Comparison of ENCODE assay signal across 27 mouse cellular contexts in the genomic region with DNA sequence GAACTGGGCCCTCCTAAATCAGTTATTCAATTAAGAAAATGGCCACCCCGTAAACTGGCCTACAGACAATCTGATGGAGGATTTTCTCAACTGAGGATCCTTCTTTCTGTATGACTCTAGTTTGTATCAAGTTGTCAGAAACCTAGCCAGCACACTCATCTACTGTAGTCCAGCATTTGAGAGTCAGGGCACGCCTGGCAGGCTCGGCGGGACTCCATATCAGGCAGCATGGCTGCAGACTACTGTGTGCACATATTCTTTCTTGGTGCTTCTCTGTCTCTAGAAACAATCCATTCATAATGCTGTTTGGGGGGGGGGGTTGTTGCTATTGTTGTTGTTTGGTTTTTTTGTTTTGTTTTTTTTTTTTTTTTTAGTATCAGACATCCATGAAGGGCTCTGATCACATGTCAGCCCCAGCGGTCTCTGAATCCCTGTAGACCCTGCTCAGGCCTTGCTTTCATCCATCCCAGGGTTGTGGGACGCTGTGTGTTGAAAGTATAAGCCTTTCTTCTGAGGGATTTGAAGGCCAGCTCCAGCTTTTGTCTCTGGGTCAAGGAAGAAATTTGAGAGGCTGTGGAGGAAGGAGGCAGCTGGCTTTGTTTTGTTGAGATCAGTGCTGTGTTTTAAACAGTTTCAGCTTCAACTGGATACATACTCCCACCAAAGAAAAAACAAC.
DNase-seq lines count a peak whose midpoint lies in the region; ATAC-seq lines count a peak whose summit lies in the region.
"Had no signal": no experiment of that assay in that cellular context is flagged by ENCODE, and none has a peak within 500 bp of the region (broad histone marks: within the 10 kb centered on the region; RNA-seq: fewer than 3 reads in every experiment).

No protein-coding gene starts in this region.

- no peak overlapping the region for H3K9ac ChIP-seq in heart, embryonic 12.5 days
- H3K9ac ChIP-seq in limb, embryonic 12.5 days (replicated peaks), result no peak overlapping the region
- no peak overlapping the region for H3K9ac ChIP-seq in embryonic facial prominence, embryonic 14.5 days (ENCODE audit: low read depth, low read length)
- H3K9ac ChIP-seq in midbrain, embryonic 14.5 days (replicated peaks; ENCODE audit: low read length), result no peak overlapping the region
- H3K9ac ChIP-seq in neural tube, embryonic 15.5 days (replicated peaks), result no peak overlapping the region
- H3K9ac ChIP-seq: embryonic facial prominence, embryonic 13.5 days; forebrain, postnatal 0 days; heart, embryonic 15.5 days; hindbrain, embryonic 15.5 days; liver, embryonic 15.5 days; lung, embryonic 14.5 days; neural tube, embryonic 13.5 days had no signal

- peak; percentile 41 for DNase-seq in heart, adult 11 months
- DNase-seq in limb, embryonic 10.5 days (ENCODE audit: low spot score), result no peak
- DNase-seq in embryonic facial prominence, embryonic 14.5 days (ENCODE audit: low spot score), result no peak
- DNase-seq in midbrain, embryonic 14.5 days, result peak; percentile 41
- DNase-seq: adrenal gland, adult 2 months; adrenal gland, postnatal 36 days; B cell, adult 2 months; cerebellum, adult 2 months; cerebellum, postnatal 14 days; forebrain, postnatal 0 days; heart, postnatal 36 days; kidney, adult 18-20 months; kidney, postnatal 4 days; layer of hippocampus, postnatal 36 days; lung, embryonic 14.5 days; lung, postnatal 14 days had no signal

- H3K36me3 ChIP-seq in heart, embryonic 12.5 days, result no peaks in the 10 kb centered on the region
- H3K36me3 ChIP-seq in limb, embryonic 12.5 days, result no peaks in the 10 kb centered on the region
- H3K36me3 ChIP-seq in limb, embryonic 10.5 days, result no peaks in the 10 kb centered on the region
- no peaks in the 10 kb centered on the region for H3K36me3 ChIP-seq in embryonic facial prominence, embryonic 14.5 days (ENCODE audit: control insufficient read depth, insufficient read depth, low read length)
- no peaks in the 10 kb centered on the region for H3K36me3 ChIP-seq in midbrain, embryonic 14.5 days (ENCODE audit: control insufficient read depth, insufficient read depth, low read length)
- no peaks in the 10 kb centered on the region for H3K36me3 ChIP-seq in neural tube, embryonic 15.5 days
- H3K36me3 ChIP-seq: embryonic facial prominence, embryonic 13.5 days; heart, embryonic 15.5 days; hindbrain, embryonic 15.5 days; liver, embryonic 15.5 days; neural tube, embryonic 13.5 days had no signal

- no peak overlapping the region for H3K27ac ChIP-seq in heart, embryonic 12.5 days (ENCODE audit: poor library complexity, severe bottlenecking)
- H3K27ac ChIP-seq in limb, embryonic 12.5 days, result 0 out of 2 replicates have a peak overlapping the region, but pooled peaks have one; percentile 12
- no peak overlapping the region for H3K27ac ChIP-seq in limb, embryonic 10.5 days
- H3K27ac ChIP-seq in embryonic facial prominence, embryonic 14.5 days (replicated peaks; ENCODE audit: low read depth, low read length), result 0 out of 2 replicates have a peak overlapping the region, but pooled peaks have one; percentile 0
- H3K27ac ChIP-seq in midbrain, embryonic 14.5 days (replicated peaks; ENCODE audit: low read depth, low read length), result no peak overlapping the region; the same call in 1 of the 2 replicates
- no peak overlapping the region for H3K27ac ChIP-seq in neural tube, embryonic 15.5 days (replicated peaks)
- H3K27ac ChIP-seq: embryonic facial prominence, embryonic 13.5 days; heart, embryonic 15.5 days; hindbrain, embryonic 15.5 days; kidney, postnatal 0 days; liver, embryonic 15.5 days; neural tube, embryonic 13.5 days had no signal

- H3K4me1 ChIP-seq in heart, embryonic 12.5 days (replicated peaks), result no peaks in the 10 kb centered on the region
- peaks cover 21% of the 10 kb centered on the region for H3K4me1 ChIP-seq in limb, embryonic 12.5 days (replicated peaks)
- peaks cover 29% of the 10 kb centered on the region for H3K4me1 ChIP-seq in limb, embryonic 10.5 days
- H3K4me1 ChIP-seq in embryonic facial prominence, embryonic 14.5 days (ENCODE audit: control insufficient read depth, insufficient read depth, low read length), result peaks cover 18% of the 10 kb centered on the region
- H3K4me1 ChIP-seq in midbrain, embryonic 14.5 days (ENCODE audit: control insufficient read depth, insufficient read depth, low read length), result 0 out of 2 replicates have a peak, but pooled peaks cover 5% of the 10 kb centered on the region
- H3K4me1 ChIP-seq in neural tube, embryonic 15.5 days, result no peaks in the 10 kb centered on the region
- H3K4me1 ChIP-seq: heart, embryonic 15.5 days; liver, embryonic 15.5 days had no signal

- ATAC-seq in heart, embryonic 12.5 days (ENCODE audit: insufficient number of reproducible peaks, low FRiP score), result no peak
- no peak for ATAC-seq in limb, embryonic 12.5 days (ENCODE audit: insufficient number of reproducible peaks, insufficient read depth, low FRiP score, low TSS enrichment, low read depth)
- no peak for ATAC-seq in embryonic facial prominence, embryonic 14.5 days (ENCODE audit: low read depth)
- no peak for ATAC-seq in midbrain, embryonic 14.5 days (ENCODE audit: low FRiP score, low TSS enrichment)
- no peak for ATAC-seq in neural tube, embryonic 15.5 days (ENCODE audit: low FRiP score)
- no peak for ATAC-seq in activated CD4-positive, CD25-positive, alpha-beta regulatory T cell, adult 4 months
- ATAC-seq: forebrain, postnatal 0 days had no signal

- H3K4me3 ChIP-seq in heart, embryonic 12.5 days, result no peak overlapping the region
- H3K4me3 ChIP-seq in limb, embryonic 12.5 days (replicated peaks), result no peak overlapping the region
- H3K4me3 ChIP-seq in limb, embryonic 10.5 days, result no peak overlapping the region
- no peak overlapping the region for H3K4me3 ChIP-seq in embryonic facial prominence, embryonic 14.5 days (ENCODE audit: low read depth, low read length)
- no peak overlapping the region for H3K4me3 ChIP-seq in midbrain, embryonic 14.5 days (replicated peaks; ENCODE audit: low read depth, low read length)
- no peak overlapping the region for H3K4me3 ChIP-seq in neural tube, embryonic 15.5 days (replicated peaks)
- H3K4me3 ChIP-seq: embryonic facial prominence, embryonic 13.5 days; erythroblast, embryonic 14.5 days; heart, embryonic 15.5 days; hindbrain, embryonic 15.5 days; liver, embryonic 15.5 days; neural tube, embryonic 13.5 days had no signal

- H3K27me3 ChIP-seq in heart, embryonic 12.5 days (replicated peaks), result no peaks in the 10 kb centered on the region
- H3K27me3 ChIP-seq in limb, embryonic 12.5 days, result no peaks in the 10 kb centered on the region
- no peaks in the 10 kb centered on the region for H3K27me3 ChIP-seq in limb, embryonic 10.5 days (ENCODE audit: low read depth, poor library complexity, severe bottlenecking)
- no peaks in the 10 kb centered on the region for H3K27me3 ChIP-seq in embryonic facial prominence, embryonic 14.5 days (replicated peaks; ENCODE audit: control insufficient read depth, insufficient read depth, low read length)
- no peaks in the 10 kb centered on the region for H3K27me3 ChIP-seq in midbrain, embryonic 14.5 days (ENCODE audit: control insufficient read depth, insufficient read depth, low read length)
- H3K27me3 ChIP-seq in neural tube, embryonic 15.5 days (replicated peaks), result no peaks in the 10 kb centered on the region
- H3K27me3 ChIP-seq: embryonic facial prominence, embryonic 13.5 days; heart, embryonic 15.5 days; hindbrain, embryonic 15.5 days; liver, embryonic 15.5 days; neural tube, embryonic 13.5 days had no signal

- 81% methylated on average over 6 of the region's 6 CpGs for WGBS in heart, embryonic 12.5 days
- WGBS in limb, embryonic 12.5 days, result 88% methylated on average over 6 of the region's 6 CpGs
- 91% methylated on average over 6 of the region's 6 CpGs for WGBS in limb, embryonic 10.5 days
- WGBS in embryonic facial prominence, embryonic 14.5 days, result 61% methylated on average over 6 of the region's 6 CpGs
- 56% methylated on average over 6 of the region's 6 CpGs for WGBS in midbrain, embryonic 14.5 days
- 72% methylated on average over 6 of the region's 6 CpGs for WGBS in neural tube, embryonic 15.5 days

- H3K4me2 ChIP-seq in heart, embryonic 12.5 days, result no peak overlapping the region
- H3K4me2 ChIP-seq in limb, embryonic 12.5 days, result no peak overlapping the region
- H3K4me2 ChIP-seq in embryonic facial prominence, embryonic 14.5 days (ENCODE audit: low read depth, low read length), result no peak overlapping the region
- H3K4me2 ChIP-seq in midbrain, embryonic 14.5 days (ENCODE audit: low read length), result no peak overlapping the region
- H3K4me2 ChIP-seq in neural tube, embryonic 15.5 days, result no peak overlapping the region
- H3K4me2 ChIP-seq: embryonic facial prominence, embryonic 13.5 days; heart, embryonic 15.5 days; hindbrain, embryonic 15.5 days; liver, embryonic 15.5 days; lung, embryonic 14.5 days; neural tube, embryonic 13.5 days had no signal

- H3K9me3 ChIP-seq in heart, embryonic 12.5 days (replicated peaks), result no peaks in the 10 kb centered on the region
- no peaks in the 10 kb centered on the region for H3K9me3 ChIP-seq in limb, embryonic 12.5 days
- H3K9me3 ChIP-seq in limb, embryonic 10.5 days (replicated peaks), result no peaks in the 10 kb centered on the region
- no peaks in the 10 kb centered on the region for H3K9me3 ChIP-seq in embryonic facial prominence, embryonic 14.5 days (ENCODE audit: control insufficient read depth, low read length)
- H3K9me3 ChIP-seq in midbrain, embryonic 14.5 days (ENCODE audit: control insufficient read depth, low read length), result no peaks in the 10 kb centered on the region
- no peaks in the 10 kb centered on the region for H3K9me3 ChIP-seq in neural tube, embryonic 15.5 days (replicated peaks)
- H3K9me3 ChIP-seq: embryonic facial prominence, embryonic 13.5 days; heart, embryonic 15.5 days; hindbrain, embryonic 15.5 days; liver, embryonic 15.5 days; neural tube, embryonic 13.5 days had no signal

Comparison
In these comparisons a context has a peak if more than half of its experiments do, and no peak if none do; other contexts are left out.
1. H3K27ac ChIP-seq: peak in limb, embryonic 12.5 days (single experiment) and embryonic facial prominence, embryonic 14.5 days (single experiment); none in heart, embryonic 12.5 days (single experiment), limb, embryonic 10.5 days (single experiment), midbrain, embryonic 14.5 days (single experiment) and neural tube, embryonic 15.5 days (single experiment).
2. DNase-seq: peak in heart, adult 11 months (single experiment) and midbrain, embryonic 14.5 days (single experiment); none in limb, embryonic 10.5 days (single experiment) and embryonic facial prominence, embryonic 14.5 days (single experiment).